Mouse (Mus musculus): ENCODE measurements around the gene Zyx. TPM values are rescaled to one million over a fixed set of nuclear protein-coding genes. Genes with fewer than 3 reads are reported as not detected.

Gene Zyx
- polyA plus RNA-seq, 1 experiment from 2014 or later = 126 TPM

DNA sequence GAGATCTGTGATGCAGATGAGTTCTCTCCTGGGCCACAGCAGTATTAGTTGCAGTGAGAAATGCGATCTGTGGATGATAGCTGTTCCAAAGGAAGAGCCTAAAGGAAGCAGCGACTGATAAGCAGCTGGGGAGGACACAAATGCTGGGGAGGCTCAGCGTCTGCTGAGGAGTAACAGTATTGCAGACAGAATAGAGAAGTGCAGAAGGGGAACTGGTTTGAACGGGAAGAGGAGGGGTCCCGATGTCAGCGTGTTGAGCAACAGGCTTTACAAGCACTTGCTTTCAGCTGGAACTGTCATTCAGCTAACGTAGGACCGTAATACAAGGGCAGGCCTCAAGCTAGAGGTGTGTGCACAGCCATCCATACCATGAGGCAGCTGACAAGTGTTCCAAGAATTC, 3.8 kb downstream of the Zyx start:
- Histone ChIP-seq H3K4me3 (no peak overlapping the region), H3K4me1 (peaks cover 44% of the 10 kb centered on the region), H3K27me3 (ENCODE audit: low read depth, poor library complexity, severe bottlenecking) (no peaks in the 10 kb centered on the region), H3K9me3 (replicated peaks) (no peaks in the 10 kb centered on the region), H3K36me3 (peaks cover 70% of the 10 kb centered on the region), H3K27ac (no peak overlapping the region)
- no peak for DNase-seq (ENCODE audit: low spot score)
- WGBS = 87% methylated on average over 8 of the region's 8 CpGs

DNA sequence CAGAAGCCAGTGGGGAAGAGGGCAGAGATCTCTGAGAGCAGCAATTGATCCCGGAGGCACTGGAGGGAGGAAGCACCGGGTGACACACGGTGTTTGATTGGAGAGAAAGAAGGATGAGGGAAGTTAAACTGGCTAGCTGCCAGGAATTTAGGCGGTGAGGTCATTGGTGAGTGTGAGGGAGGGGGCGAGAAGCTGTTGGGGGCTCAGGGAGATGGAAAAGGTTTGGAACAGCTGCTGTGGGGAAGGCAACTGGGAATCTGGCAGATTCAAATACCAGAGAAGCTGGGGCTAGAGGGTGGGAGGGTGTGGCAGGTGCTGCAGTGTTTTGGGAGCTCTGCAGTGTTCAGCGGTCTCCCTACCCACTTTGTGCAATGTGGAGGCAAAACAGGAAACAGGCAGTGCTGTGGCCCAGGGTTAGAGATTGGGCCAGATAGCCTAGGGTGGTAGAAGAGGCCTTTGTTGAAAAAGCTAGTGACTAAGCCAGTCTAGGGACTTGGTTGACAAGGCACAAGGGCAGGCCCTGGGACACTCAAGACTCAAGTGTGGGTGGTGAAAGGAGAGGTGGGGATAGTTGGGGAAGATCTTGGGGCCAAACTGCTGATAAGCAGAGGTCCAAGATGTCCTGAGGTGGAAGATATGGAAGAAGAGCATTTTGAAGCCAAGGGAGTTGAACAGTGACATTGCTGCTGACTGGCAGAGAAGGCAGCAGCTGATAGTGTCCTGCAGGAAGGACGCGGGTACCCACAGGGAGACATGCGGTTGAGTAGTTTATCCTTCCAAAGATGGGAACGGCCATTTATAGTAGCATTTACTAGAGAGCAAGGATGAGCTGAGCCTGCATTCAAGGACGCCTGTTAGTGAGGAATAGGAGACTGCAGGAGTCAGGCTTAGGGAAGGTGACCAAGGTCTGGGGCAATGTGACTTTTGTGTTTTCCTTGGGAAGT, 4.9 kb downstream of the Zyx start:
- DNase-seq (ENCODE audit: low spot score) = no peak
- Histone ChIP-seq H3K9me3 (replicated peaks) (no peaks in the 10 kb centered on the region), H3K27ac (no peak overlapping the region), H3K4me3 (no peak overlapping the region), H3K27me3 (ENCODE audit: low read depth, poor library complexity, severe bottlenecking) (no peaks in the 10 kb centered on the region), H3K4me1 (peaks cover 35% of the 10 kb centered on the region), H3K36me3 (peaks cover 82% of the 10 kb centered on the region)
- 81% methylated on average over 11 of the region's 11 CpGs for WGBS

DNA sequence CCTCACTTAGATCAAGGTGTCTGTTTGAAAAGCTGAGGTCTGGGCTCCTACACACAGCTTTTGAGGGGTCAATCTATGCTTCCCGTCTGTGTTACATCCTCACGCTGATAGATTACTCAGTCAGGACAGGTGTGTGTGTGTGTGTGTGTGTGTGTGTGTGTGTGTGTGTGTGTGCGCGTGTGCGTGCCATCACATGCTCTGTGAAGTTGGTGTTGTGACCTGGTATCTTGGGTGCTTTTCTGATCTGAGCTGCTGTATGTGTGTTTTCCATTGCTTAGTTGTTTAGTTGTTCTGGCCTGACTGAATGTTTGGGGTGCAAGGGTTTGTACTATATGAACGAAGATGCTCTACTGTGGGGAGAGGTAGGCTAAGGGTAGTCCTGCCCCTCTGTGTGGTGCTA, 5.9 kb downstream of the Zyx start:
- peaks cover 92% of the 10 kb centered on the region for H3K36me3 ChIP-seq
- H3K9me3 ChIP-seq (replicated peaks) = no peaks in the 10 kb centered on the region
- H3K4me3 ChIP-seq = no peak overlapping the region
- H3K4me1 ChIP-seq = peaks cover 35% of the 10 kb centered on the region
- H3K27me3 ChIP-seq (ENCODE audit: low read depth, poor library complexity, severe bottlenecking) = no peaks in the 10 kb centered on the region
- no peak for DNase-seq (ENCODE audit: low spot score)
- 95% methylated on average over 6 of the region's 6 CpGs for WGBS
- no peak overlapping the region for H3K27ac ChIP-seq

DNA sequence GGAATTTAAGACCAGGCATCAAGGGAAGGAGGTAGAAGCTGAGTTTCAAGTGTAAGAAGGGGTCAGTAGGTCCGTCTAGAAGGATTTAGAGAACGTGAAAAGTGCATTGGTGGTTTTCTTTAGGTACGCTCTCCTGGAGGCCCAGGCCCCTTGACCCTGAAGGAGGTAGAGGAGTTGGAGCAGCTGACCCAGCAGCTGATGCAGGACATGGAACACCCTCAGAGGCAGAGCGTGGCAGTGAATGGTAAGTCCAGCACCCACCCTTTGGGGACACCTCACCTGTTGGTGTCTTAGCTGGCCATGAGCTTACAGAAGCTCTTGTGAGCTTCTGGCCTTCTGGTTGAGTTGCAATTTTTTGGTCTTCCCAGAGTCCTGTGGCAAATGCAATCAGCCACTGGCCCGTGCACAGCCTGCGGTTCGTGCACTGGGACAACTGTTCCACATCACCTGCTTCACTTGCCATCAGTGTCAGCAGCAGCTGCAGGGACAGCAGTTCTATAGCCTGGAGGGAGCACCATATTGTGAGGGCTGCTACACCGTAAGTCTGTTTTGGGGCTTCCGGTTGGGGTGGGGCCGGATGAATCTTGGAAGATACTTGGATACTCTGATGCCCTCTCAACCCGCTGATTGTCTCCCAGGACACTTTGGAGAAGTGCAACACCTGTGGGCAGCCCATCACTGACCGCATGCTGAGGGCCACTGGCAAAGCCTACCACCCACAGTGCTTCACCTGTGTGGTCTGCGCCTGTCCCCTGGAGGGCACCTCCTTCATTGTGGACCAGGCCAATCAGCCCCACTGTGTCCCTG, 6.6 kb downstream of the Zyx start:
- Histone ChIP-seq H3K27me3 (ENCODE audit: low read depth, poor library complexity, severe bottlenecking) (no peaks in the 10 kb centered on the region), H3K4me1 (peaks cover 30% of the 10 kb centered on the region), H3K27ac (no peak overlapping the region), H3K9me3 (replicated peaks) (no peaks in the 10 kb centered on the region), H3K4me3 (no peak overlapping the region), H3K36me3 (peaks cover 98% of the 10 kb centered on the region)
- no peak for DNase-seq (ENCODE audit: low spot score)
- WGBS = 93% methylated on average over 13 of the region's 13 CpGs

DNA sequence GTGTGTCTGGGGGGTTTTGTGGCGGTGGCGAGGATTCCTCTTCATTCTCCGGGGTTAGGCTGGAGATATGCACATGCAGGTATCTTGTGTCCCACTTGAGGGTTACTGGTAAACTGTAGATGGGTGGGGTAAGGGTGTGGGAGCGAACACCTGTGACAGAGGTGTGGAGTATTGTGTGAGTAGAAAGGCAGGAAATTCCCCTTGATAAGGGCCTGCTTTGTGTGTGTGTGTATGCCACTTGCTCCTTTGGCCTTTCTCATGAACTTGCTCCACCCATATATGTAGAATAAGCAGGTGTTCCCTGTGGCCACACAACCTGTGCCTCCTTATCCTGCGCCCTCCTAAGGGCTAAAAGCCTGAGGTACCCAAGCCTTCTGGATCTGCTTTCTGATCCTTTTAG, 7.5 kb downstream of the Zyx start:
- H3K27me3 ChIP-seq (ENCODE audit: low read depth, poor library complexity, severe bottlenecking) = no peaks in the 10 kb centered on the region
- no peaks in the 10 kb centered on the region for H3K9me3 ChIP-seq (replicated peaks)
- no peak overlapping the region for H3K27ac ChIP-seq
- DNase-seq (ENCODE audit: low spot score) = no peak
- 96% methylated on average over 5 of the region's 5 CpGs for WGBS
- peaks cover 97% of the 10 kb centered on the region for H3K36me3 ChIP-seq
- H3K4me3 ChIP-seq = no peak overlapping the region
- H3K4me1 ChIP-seq = peaks cover 21% of the 10 kb centered on the region

DNA sequence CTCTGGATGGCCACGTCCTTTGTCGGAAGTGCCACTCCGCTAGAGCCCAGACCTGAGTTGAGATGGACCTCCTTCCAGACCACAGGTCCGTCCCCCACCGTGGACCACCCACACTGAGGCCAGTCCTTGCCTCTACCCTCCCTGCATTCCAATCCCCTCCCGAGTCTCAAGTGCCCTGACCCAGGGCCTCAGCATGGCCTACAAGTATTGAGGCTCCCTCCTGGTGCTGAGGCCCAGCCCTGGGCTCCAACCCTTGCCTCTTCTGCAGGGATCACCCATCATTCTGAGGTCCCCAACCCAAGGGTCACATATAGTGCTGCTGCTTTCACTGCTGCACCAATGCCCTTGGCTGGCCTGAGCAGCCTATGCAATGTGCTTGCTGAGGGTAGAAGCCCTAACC, 8.5 kb downstream of the Zyx start:
- Histone ChIP-seq H3K27ac (no peak overlapping the region), H3K27me3 (ENCODE audit: low read depth, poor library complexity, severe bottlenecking) (no peaks in the 10 kb centered on the region), H3K36me3 (peaks cover 89% of the 10 kb centered on the region), H3K4me3 (no peak overlapping the region), H3K9me3 (replicated peaks) (no peaks in the 10 kb centered on the region), H3K4me1 (peaks cover 19% of the 10 kb centered on the region)
- WGBS = 63% methylated on average over 6 of the region's 6 CpGs
- no peak for DNase-seq (ENCODE audit: low spot score)

DNA sequence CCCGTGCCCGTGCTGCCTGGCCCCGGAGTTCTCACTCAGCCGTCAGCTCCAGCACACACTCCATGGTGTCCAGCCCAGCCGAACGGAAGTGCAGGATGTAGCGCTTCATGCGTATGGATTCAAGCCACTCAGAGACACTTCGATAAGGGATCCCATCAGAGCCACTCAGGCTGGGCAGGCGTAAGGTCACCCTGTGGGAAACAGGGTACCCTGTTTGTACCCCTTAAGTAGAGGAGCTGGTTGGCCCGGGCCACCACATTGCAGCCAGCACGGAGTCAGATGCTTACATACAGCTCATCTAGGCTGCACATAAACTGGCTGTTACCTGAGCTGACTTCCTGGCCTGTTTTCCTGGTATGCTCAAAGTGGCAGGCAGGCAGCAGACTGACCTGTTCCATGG, 9.5 kb downstream of the Zyx start:
- WGBS = 92% methylated on average over 12 of the region's 12 CpGs
- Histone ChIP-seq H3K36me3 (peaks cover 79% of the 10 kb centered on the region), H3K27me3 (ENCODE audit: low read depth, poor library complexity, severe bottlenecking) (no peaks in the 10 kb centered on the region), H3K4me1 (peaks cover 21% of the 10 kb centered on the region), H3K4me3 (no peak overlapping the region), H3K27ac (no peak overlapping the region), H3K9me3 (replicated peaks) (no peaks in the 10 kb centered on the region)
- DNase-seq (ENCODE audit: low spot score) = no peak

DNA sequence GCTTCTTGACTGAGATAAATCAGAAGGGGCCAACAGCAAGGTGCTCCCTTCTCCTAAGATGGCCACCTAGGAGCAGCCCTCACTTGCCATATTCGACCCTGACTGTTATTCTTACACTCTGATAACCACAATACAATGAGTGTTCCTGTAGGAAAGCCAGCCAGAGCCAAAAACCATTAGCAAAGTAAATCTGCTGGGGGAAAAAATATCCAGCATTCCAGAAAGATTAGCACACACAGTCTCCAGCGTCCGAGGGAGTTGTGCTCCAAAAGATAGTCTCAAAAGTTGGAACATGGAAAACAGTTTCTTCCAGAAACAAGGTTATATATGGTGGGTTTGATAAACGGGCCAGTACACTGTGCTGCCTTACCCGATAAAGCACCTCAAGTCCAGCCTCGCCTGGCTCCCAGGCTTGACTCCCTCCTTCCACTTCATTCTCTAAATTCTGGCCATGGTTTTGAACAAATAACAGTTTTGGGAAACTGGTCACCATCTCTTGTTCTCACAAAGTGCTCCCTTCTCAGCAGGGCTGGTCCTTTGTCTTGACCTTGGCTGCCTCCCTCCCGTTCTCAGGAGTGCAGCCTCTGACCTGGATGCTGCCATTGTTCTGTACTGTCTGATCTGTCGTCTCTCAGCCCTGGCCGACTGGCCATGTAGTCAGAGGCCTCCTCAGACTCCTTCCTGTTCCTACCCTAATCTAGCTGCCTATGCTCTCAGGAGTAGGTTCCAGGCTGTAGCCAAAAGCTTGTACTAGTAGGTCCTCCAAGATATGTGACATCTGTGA, 10.1 kb downstream of the Zyx start:
- no peak overlapping the region for H3K4me3 ChIP-seq
- no peaks in the 10 kb centered on the region for H3K27me3 ChIP-seq (ENCODE audit: low read depth, poor library complexity, severe bottlenecking)
- H3K4me1 ChIP-seq = peaks cover 15% of the 10 kb centered on the region; the same call in 1 of the 2 replicates
- H3K9me3 ChIP-seq (replicated peaks) = no peaks in the 10 kb centered on the region
- H3K27ac ChIP-seq = no peak overlapping the region
- WGBS = 86% methylated on average over 9 of the region's 9 CpGs
- DNase-seq (ENCODE audit: low spot score) = no peak
- H3K36me3 ChIP-seq = peaks cover 74% of the 10 kb centered on the region

DNA sequence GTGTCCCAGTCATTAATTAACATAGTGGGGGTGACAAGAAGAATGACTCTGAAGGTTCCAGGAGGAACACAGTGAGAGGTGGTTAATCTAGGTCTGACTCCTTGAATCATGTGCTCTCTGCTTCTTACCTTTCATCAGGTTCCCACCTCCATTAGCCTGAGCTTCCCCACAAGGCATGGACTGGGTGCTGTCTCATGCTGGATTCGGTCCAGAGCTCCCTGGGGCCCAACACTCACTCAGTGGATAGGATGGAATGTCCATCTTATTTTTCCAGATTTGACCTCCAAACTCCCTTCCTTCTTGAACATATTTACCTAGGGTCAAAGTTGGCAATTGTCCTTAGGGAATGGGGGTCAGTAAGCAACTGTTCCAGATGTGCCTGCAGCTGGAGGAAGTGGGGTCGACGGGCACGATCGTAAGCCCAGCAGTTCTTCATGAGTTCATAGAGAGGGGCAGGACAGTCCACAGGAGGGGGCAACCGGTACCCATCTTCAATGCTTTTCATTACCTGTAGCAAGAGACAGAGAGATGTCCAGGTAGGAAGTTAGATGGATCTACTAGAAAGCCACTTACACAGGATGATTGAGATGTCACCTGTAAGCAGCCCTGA, 10.9 kb downstream of the Zyx start:
- Histone ChIP-seq H3K4me1 (peaks cover 15% of the 10 kb centered on the region; the same call in 1 of the 2 replicates), H3K4me3 (no peak overlapping the region), H3K9me3 (replicated peaks) (no peaks in the 10 kb centered on the region), H3K36me3 (peaks cover 70% of the 10 kb centered on the region), H3K27ac (no peak overlapping the region), H3K27me3 (ENCODE audit: low read depth, poor library complexity, severe bottlenecking) (no peaks in the 10 kb centered on the region)
- WGBS = 91% methylated on average over 6 of the region's 6 CpGs
- DNase-seq (ENCODE audit: low spot score) = no peak

DNA sequence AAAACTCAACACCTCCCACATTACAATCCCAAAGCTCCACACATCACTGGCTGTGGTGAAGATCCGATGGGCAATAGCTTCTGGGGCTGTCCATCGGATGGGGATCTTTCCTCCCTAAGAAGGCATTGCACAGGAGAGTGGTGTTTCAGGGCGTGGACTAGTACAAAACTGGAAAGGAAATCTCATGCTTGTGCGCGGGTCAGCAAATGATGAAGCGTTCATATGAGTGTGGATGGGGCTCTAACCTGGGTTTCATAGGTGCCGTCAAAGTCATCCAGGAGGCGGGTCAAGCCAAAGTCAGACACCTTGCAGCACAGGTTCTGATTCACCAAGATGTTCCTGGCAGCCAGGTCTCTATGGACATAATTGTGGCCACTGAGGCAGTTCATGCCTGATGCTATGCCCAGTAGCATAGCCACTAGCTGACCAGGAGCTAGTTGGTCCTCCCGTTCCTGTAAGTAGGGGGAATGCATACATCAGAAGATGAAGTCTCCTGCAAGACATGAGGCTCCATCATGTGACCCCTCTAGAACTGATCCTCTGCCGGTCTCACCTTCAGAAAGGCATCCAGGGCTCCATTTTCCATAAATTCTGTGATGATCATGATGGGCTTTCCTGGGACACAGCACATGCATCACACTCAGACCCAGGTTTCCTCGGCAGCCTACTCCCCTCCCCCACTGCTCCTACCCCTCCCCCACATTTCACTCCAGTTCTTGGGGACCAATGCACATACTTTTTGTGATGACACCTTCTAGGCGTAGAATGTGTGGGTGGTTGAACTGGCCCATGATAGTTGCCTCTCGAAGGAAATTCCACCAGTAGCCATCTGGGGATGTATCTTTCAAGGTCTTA, 11.8 kb downstream of the Zyx start:
- 92% methylated on average over 13 of the region's 13 CpGs for WGBS
- peaks cover 61% of the 10 kb centered on the region for H3K36me3 ChIP-seq
- H3K27ac ChIP-seq = no peak overlapping the region
- H3K4me1 ChIP-seq = peaks cover 15% of the 10 kb centered on the region; the same call in 1 of the 2 replicates
- no peaks in the 10 kb centered on the region for H3K27me3 ChIP-seq (ENCODE audit: low read depth, poor library complexity, severe bottlenecking)
- DNase-seq (ENCODE audit: low spot score) = no peak
- H3K9me3 ChIP-seq (replicated peaks) = no peaks in the 10 kb centered on the region
- H3K4me3 ChIP-seq = no peak overlapping the region

DNA sequence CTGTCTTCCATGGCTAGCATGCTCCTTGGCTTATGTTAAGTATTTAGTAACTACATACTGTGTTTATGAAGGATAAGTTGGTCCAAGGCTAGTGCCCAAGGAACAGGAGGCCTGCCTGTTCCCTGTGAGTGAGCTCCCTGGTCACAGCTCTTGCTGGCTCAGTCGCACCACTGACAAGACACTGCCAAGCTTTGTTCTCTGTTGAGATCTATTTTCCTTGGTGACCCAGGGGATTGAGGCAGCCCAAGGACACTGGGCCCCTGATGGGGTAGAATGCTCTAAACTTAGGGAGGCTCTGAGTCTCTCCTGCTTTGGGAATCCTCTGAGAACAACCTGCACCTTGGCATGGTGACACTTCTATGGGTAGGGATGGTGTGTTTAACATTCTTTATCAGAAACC, 12.6 kb downstream of the Zyx start:
- H3K9me3 ChIP-seq (replicated peaks) = no peaks in the 10 kb centered on the region
- WGBS = 81% methylated on average over 1 of the region's 1 CpGs
- H3K4me1 ChIP-seq = peaks cover 15% of the 10 kb centered on the region; the same call in 1 of the 2 replicates
- H3K4me3 ChIP-seq = no peak overlapping the region
- H3K27ac ChIP-seq = no peak overlapping the region
- peaks cover 53% of the 10 kb centered on the region for H3K36me3 ChIP-seq
- DNase-seq (ENCODE audit: low spot score) = no peak
- H3K27me3 ChIP-seq (ENCODE audit: low read depth, poor library complexity, severe bottlenecking) = no peaks in the 10 kb centered on the region
